Mouse (Mus musculus) heart, embryonic 16.5 days (tissue): Measurements from ENCODE around the gene Tmem100. TPM values are rescaled to one million over a fixed set of nuclear protein-coding genes. Genes with fewer than 3 reads are reported as not detected.

Experiments
- polyA plus RNA-seq: library from polyadenylated mRNA; unstranded; fragments of >200 nt; fragmentation: Nextera tagmentation; extraction: Ambion mirVana; gene quantifications from 2 replicates; pipeline ENCODE4 v1.2.1, GENCODE M21; 2015

The Tmem100 gene
- polyA plus RNA-seq, 1 experiment from 2014 or later, result 13.4 TPM

Other genes with a start within 250 kb of the Tmem100 start
- gene Pctp, start 27.5 kb upstream of the Tmem100 start, polyA plus RNA-seq, result 7.3 and 8.3 TPM in 2 replicates
- 53.0 TPM in 2 replicates for gene Gm45716, start 157.3 kb downstream of the Tmem100 start, polyA plus RNA-seq
- gene Mmd, start 219.1 kb downstream of the Tmem100 start, polyA plus RNA-seq, result 77.0 and 80.2 TPM in 2 replicates